Mouse (Mus musculus) lung, adult 2 months (tissue): ENCODE results near the gene Slco3a1.

ENCODE experiments used
- CTCF ChIP-seq: fragments of 200-500 bp; IDR thresholded peaks from 2 replicates; pipeline ENCODE4 v1.5.1; 2011; ENCODE audit warnings: mild to moderate bottlenecking, low read length, control low read depth; ENCODE audit not compliant: insufficient read depth
- POLR2A ChIP-seq: fragments of 200-500 bp; IDR thresholded peaks from 2 replicates; pipeline ENCODE4 v1.6.1; 2011; ENCODE audit warnings: low read depth, mild to moderate bottlenecking, control low read depth, low read length, borderline replicate concordance; ENCODE audit errors: extremely low read depth

DNA sequence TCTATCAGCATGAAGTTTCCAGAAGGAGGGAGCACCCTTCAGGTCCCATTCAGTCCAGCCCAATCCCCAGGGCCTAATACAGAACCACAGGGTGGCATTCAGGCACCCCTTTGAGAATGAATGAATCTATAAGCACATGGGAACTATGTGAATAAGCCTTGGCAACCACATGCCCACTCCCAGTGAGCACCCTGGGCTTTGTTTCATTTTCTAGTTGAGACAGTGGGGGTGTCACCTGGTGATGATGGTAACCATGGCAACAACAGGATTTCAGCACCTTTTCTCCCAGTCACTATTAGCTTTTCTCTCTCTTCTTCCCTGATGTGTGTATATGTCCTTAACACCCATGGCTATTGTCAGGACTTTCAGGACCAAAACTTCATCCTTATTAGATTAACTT is 231.4 kb downstream of the Slco3a1 start:
- TF ChIP-seq CTCF (no peak), POLR2A (no peak)
